Mouse (Mus musculus): ENCODE results near the gene Gm44965.
A peak's percentile ranks its signal among the peaks of the same experiment; 100 is the strongest.

Gene Gm44965

GRCm38 (mm10) chr6:48593158-48594042 lies at the start of gene Gm44965, which contains the start of gene Repin1:
Gene Gm44965 (plus strand): TSS chr6:48593941.
Gene Repin1 (plus strand): TSS chr6:48593883.
- DNase-seq: peak; percentile 94 to 99

- no peak for DNase-seq
These were observed 48.5 kb upstream of the Gm44965 start for GRCm38 (mm10) chr6:48545251-48545650.

- DNase-seq: peak in 1 of 2 experiments; percentile 54
These were observed 47.5 kb upstream of the Gm44965 start for GRCm38 (mm10) chr6:48546271-48546670.

DNA sequence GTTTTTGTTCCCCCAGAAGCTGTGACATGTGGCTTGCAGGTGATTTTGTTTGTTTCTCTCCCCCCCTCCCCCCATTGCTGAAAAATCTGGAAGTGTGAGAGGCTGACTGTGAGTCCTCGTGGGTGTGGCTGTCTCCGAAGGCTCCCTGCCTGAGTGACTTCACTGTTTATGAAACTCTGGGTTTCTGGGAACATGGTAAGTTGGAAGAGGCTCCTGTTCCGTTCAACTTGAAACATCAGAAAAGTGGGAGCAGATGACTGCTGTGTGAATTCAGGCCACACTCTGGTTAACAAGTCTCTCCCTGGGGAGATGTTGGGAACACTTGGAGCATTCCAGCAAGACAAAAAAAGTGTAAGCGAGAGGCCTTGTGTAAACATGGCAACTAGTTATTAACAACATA lies 46.9 kb upstream of the Gm44965 start:
- no peak for DNase-seq

DNA sequence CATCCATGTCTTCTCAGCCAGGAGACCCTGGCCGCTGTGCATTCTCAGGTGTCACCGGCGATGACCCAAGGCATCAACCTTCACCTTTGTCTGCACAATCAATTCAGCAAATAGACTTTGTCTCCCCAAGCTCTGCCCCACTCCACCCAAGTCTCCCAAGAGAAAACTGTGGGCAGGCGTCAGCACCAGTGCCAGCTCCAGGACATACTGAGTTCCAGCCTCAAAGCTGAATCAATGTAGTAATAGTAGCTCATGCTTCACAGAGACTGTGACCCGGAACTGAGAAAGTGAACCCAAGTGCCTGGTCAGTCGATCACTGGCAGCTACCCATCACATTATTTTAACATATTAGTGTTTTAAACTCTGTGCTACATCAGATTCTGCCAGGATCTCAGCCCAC lies 45.4 kb upstream of the Gm44965 start:
- no peak for DNase-seq

GRCm38 (mm10) chr6:48552918-48553317 lies 40.8 kb upstream of the Gm44965 start:
- DNase-seq: no peak

GRCm38 (mm10) chr6:48553819-48554218 lies 39.9 kb upstream of the Gm44965 start:
- no peak for DNase-seq

DNA sequence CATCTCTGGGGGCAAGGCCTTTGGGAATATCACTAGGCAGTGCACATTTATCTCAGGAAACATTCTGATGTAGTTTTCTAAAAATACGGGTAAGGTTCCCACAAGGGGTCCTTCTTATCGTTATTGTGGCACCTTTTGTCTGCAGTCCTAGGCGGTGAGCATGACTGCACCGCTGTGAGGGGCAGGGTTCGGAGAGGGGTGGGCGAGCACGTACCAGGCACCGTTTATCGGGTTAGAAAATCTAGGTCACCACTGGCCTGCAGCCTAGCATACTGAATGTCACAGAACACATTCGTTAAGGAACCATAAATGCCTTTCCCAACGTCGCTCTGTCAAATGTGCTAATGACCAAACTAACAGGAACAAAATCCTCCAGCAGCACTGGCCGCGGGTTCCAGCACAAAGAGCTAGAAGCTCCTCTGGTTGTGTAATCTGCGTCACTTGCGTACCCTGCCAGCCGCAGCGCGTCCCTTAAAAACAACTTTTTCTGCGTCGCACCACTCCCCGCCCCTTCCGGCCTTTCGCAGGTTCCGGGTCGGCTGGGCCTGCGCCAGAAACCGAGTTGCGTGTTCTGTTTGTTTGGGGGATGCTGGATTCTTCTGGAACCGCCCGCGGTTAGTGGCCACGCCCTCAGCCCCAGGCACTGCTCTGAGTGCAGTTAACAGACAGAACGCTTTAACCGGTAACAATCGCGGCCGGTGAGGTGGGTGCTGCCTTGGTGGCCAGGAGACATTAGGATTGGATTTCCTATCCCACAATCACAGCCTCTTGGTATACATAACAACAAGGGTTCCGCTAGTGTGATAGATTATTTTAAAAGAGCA lies 39.2 kb upstream of the Gm44965 start, which contains the start of gene Lrrc61:
Gene Lrrc61, plus strand, starts transcription at position 517 of the 824 bp plus-strand sequence.
- DNase-seq: peak; percentile 97 to 98

DNA sequence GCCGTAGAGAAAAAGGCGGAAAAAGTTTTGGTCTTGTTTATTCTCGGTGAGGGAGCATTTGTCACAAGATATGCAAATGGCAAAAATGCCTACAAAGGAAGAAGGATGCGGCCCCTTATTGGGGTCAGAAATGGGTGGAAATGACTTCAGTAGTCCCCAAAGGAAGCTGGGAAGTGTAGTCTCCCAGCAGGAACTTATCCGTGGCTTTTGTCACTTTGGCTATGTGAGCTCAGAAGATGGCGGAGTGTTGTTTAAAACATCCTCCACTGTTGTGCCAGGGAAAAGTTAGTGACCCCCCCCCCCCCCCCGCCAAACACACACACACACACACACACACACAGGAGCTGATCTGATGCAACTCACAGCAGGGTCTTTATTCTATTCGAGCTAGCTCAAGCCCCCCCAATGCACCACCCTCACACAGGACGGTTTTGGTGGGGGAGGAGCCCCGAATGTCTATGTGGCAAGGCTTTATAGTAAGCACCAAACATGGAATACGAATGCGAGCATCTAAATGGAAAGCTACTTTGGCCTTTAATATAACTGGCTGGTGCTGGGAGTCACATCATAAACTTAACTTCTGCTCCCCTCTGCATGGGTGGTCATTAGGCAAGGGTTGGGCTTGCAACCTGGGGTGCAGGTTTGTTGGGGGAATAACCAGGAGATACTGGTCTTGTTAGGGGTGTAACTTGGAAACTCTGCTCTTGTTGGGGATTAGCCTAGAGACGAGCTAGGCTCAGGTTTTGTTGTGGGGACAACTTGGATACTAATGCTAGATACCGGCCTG lies 38.4 kb upstream of the Gm44965 start:
- peak; percentile 68 to 83 for DNase-seq

DNA sequence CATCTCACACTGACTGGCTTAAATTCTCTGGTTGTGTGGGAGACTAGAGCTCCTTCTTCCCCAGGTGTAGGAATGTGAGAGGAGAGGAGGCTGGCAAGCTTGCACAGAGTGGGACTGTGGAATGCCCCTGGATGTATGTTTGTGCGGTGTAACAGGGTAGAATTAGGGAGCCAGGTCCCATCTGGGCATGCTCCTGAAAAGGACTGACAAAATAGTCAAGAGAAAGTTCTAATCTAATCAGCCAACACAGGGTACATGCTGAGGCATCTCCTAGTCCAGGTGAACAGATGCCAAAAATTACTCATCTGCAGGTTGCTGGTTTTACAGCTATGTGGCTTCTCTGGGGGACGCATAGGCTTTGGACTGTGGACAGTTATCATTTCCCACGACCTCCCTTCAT lies 37.8 kb upstream of the Gm44965 start:
- no peak for DNase-seq

GRCm38 (mm10) chr6:48565693-48566310 lies 27.9 kb upstream of the Gm44965 start:
- peak in 1 of 2 experiments; percentile 6 for DNase-seq

GRCm38 (mm10) chr6:48566312-48566711 lies 27.4 kb upstream of the Gm44965 start:
- DNase-seq: peak; percentile 57 to 62

DNA sequence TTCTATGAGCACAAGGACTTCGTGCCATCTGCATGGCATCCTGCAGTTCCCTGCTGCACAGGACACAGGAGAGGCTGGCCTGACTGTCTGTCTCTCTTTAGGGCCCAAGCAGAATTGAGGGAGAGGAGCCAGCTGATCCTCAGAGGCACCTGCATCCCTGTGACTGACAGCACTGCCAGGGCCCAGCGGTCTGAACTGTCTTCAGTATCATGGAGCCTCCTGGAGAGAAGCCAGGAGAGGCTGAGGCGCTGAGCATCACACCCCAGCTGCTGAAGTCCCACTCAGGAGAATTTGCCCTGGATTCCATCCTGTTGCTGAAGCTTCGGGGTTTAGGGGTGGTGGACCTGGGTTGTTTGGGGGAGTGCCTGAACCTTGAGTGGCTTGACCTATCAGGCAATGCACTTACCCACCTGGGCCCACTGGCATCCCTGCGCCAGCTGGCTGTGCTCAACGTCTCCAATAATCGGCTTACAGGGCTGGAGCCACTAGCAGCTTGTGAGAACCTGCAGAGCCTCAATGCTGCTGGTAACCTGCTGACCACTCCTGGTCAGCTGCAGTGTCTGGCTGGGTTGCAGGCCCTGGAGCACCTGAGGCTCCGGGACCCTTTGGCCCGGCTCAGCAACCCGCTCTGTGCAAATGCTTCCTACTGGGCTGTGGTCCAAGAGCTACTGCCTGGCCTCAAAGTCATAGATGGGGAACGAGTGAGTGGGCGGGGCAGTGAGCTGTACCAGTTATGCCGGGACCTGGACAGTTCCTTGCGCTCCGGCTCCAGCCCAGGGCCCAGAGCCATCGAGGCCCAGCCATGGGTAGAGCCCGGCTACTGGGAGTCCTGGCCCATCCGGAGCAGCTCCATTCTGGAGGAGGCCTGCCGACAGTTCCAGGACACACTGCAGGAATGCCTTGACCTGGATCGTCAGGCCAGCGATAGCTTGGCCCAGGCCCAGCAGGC lies 25.4 kb upstream of the Gm44965 start:
- peak; percentile 53 to 62 for DNase-seq

- peak; percentile 30 to 33 for DNase-seq
These were observed 24.5 kb upstream of the Gm44965 start for GRCm38 (mm10) chr6:48569065-48569807.

GRCm38 (mm10) chr6:48572014-48572413 lies 21.7 kb upstream of the Gm44965 start:
- no peak for DNase-seq

DNA sequence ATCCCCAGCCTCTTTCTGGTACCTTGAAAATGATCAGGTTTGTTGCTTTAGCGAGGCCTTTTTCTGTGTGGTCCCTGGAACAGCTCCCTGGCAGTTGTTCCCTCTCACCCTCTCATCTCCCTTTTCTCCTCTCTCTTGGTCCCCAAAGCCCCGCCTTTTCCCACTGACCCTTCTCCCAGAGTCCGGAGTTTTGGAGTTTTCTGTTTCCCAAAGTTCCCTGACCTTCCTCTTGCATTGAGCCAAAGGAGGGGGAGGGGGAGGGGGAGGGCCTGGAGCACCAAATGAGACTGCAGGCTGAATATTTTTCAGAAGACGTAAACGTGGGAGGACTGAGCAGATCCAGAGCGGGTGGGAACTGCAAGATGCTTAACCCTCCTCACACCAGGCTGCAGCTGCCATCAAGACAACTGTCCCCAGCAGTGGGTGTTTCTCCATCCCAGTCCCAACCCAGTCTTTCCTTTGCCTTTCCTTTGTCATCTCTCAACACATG lies 21.1 kb upstream of the Gm44965 start, which contains the start of gene Rarres2:
Gene Rarres2, minus strand, starts transcription at position 218 of the 490 bp plus-strand sequence.
- DNase-seq: no peak

DNA sequence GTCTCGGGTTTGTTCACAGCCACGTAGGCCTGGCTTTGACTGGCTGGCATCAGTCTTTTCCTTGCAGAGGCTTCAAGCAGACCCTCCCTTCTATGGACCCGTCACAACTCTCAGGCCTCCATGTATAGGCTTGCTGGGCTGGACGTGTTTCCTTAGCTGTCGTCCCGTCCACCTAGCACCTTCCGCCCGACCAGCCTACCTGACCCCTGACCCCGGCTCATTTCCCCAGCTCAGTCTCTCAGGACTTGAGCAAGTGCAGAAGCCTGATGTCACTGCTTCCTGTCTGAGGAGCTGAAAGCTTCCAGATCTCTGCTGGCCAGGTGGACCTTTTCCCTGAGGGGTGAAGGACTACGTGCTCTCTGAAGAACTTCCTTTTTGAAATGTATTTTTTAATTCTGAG lies 20.5 kb upstream of the Gm44965 start:
- no peak for DNase-seq

- no peak for DNase-seq
These were observed 19.8 kb upstream of the Gm44965 start for GRCm38 (mm10) chr6:48573981-48574380.

DNA sequence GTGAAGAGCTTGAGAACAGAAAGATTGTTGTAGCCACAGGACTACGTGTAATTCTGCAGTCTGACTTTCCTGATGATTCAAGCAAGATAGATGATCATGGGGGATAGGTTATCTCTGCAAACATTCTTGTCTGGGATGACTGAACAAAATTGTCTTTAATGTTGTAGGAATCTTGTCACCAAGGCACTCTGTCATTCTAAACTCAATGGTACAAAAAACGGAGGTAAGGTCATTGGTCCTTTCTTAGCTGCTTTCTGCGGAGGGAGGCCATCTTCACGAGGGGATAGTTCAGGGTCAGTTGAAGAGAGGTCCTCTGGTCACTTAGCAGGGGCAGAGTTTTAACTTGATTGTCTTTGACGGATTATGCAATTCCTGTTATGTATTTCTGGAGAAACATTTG lies 15.0 kb upstream of the Gm44965 start:
- DNase-seq: no peak

- no peak for DNase-seq
These were observed 14.5 kb upstream of the Gm44965 start for GRCm38 (mm10) chr6:48579215-48579648.

All from cerebellum, adult 18-20 months (tissue).